Mouse (Mus musculus) CH12.LX (cell line): ENCODE data around the gene Mpst. TPM values are rescaled to one million over a fixed set of nuclear protein-coding genes. Genes with fewer than 3 reads are reported as not detected.

Experiments
- DNase-seq: peaks from one replicate; pipeline ENCODE4 v3.0.0-alpha.2; 2013; ENCODE audit errors: extremely low read depth
- H3K27ac ChIP-seq: 2 replicates; pipeline ENCODE4 v1.5.1; 2012; ENCODE audit warnings: low read depth, mild to moderate bottlenecking, control low read depth, moderate library complexity; ENCODE audit not compliant: insufficient read depth
- H3K27me3 ChIP-seq: replicated peaks from 2 replicates; pipeline ENCODE3; 2012; ENCODE audit warnings: inconsistent platforms
- H3K36me3 ChIP-seq, 2 experiments: replicated peaks in 1 of 2; 2 replicates each; pipeline versions ENCODE3 to v1.6.1; 2012; ENCODE audit warnings: inconsistent platforms in 1 of 2, low read length in 1 of 2, mild to moderate bottlenecking in 1 of 2, mixed read lengths in 1 of 2, moderate library complexity in 1 of 2; ENCODE audit not compliant: control insufficient read depth in 1 of 2, insufficient read depth in 1 of 2
- H3K4me1 ChIP-seq, 2 experiments: 2 replicates each; pipeline ENCODE4 v1.6.1; 2012; ENCODE audit warnings: inconsistent platforms in 1 of 2, moderate library complexity in 1 of 2; ENCODE audit not compliant: insufficient read depth in 2 of 2, control insufficient read depth in 1 of 2
- H3K4me2 ChIP-seq: 2 replicates; pipeline ENCODE4 v1.6.1; 2012; ENCODE audit warnings: low read depth, mild to moderate bottlenecking, control low read depth; ENCODE audit not compliant: poor library complexity, insufficient read depth, severe bottlenecking
- H3K4me3 ChIP-seq, 3 experiments: fragments of 150-350 bp in 1 of 3; sonication (generic) in 1 of 3; replicated peaks in 1 of 3; 2 replicates each; pipeline versions ENCODE3 to v1.5.1; 2011 to 2012; ENCODE audit warnings: low read depth in 2 of 3, low read length in 2 of 3, mild to moderate bottlenecking in 2 of 3, moderate library complexity in 2 of 3, control low read depth in 1 of 3, improper control_type of control experiment in 1 of 3, inconsistent platforms in 1 of 3, mixed read lengths in 1 of 3; ENCODE audit not compliant: poor library complexity in 1 of 3
- H3K79me2 ChIP-seq: replicated peaks from 2 replicates; pipeline ENCODE4 v1.6.1; 2012; ENCODE audit warnings: mild to moderate bottlenecking, moderate library complexity; ENCODE audit not compliant: control insufficient read depth, poor library complexity, insufficient read depth, severe bottlenecking; ENCODE audit errors: extremely low read depth
- H3K9ac ChIP-seq: 2 replicates; pipeline ENCODE4 v1.6.1; 2012; ENCODE audit warnings: low read depth, mild to moderate bottlenecking, control low read depth, moderate library complexity; ENCODE audit not compliant: insufficient read depth
- H3K9me3 ChIP-seq: replicated peaks from 2 replicates; pipeline ENCODE3; 2012; ENCODE audit warnings: low read length, inconsistent platforms, mixed read lengths
- BHLHE40 ChIP-seq: IDR thresholded peaks from 2 replicates; pipeline ENCODE4 v1.6.1; 2011; ENCODE audit warnings: mild to moderate bottlenecking, low read depth, low read length, improper control_type of control experiment
- CHD1 ChIP-seq: IDR thresholded peaks from 2 replicates; pipeline ENCODE4 v1.6.1; 2012; ENCODE audit warnings: low read depth, low read length, improper control_type of control experiment, inconsistent platforms
- CHD2 ChIP-seq: IDR thresholded peaks from 2 replicates; pipeline ENCODE4 v1.6.1; 2011; ENCODE audit warnings: low read length, improper control_type of control experiment
- CTCF ChIP-seq, 2 experiments: IDR thresholded peaks in 1 of 2; conservative IDR thresholded peaks in 1 of 2; 2 replicates each; pipeline ENCODE4 v1.5.1; 2011 to 2012; ENCODE audit warnings: low read depth in 2 of 2, low read length in 2 of 2, improper control_type of control experiment in 1 of 2, inconsistent platforms in 1 of 2, mild to moderate bottlenecking in 1 of 2, moderate library complexity in 1 of 2
- E2F4 ChIP-seq: IDR thresholded peaks from 2 replicates; pipeline ENCODE4 v1.6.1; 2011; ENCODE audit warnings: low read depth, low read length, improper control_type of control experiment; ENCODE audit not compliant: insufficient replicate concordance
- ELF1 ChIP-seq: IDR thresholded peaks from 2 replicates; pipeline ENCODE4 v1.6.1; 2014; ENCODE audit warnings: low read depth, mild to moderate bottlenecking, inconsistent platforms, low read length, improper control_type of control experiment
- EP300 ChIP-seq: IDR thresholded peaks from 2 replicates; pipeline ENCODE4 v1.6.1; 2011; ENCODE audit warnings: low read length, improper control_type of control experiment
- ETS1 ChIP-seq: conservative IDR thresholded peaks from 2 replicates; pipeline ENCODE4 v1.6.1; 2012; ENCODE audit warnings: low read depth, mild to moderate bottlenecking, inconsistent platforms, low read length, improper control_type of control experiment, moderate library complexity
- GABPA ChIP-seq: IDR thresholded peaks from 2 replicates; pipeline ENCODE4 v1.6.1; 2012; ENCODE audit warnings: low read depth, low read length, improper control_type of control experiment, inconsistent platforms; ENCODE audit not compliant: insufficient replicate concordance
- HCFC1 ChIP-seq: IDR thresholded peaks from 2 replicates; pipeline ENCODE4 v1.6.1; 2012; ENCODE audit warnings: low read depth, mild to moderate bottlenecking, inconsistent platforms, low read length, improper control_type of control experiment
- IRF4 ChIP-seq: IDR thresholded peaks from 2 replicates; pipeline ENCODE4 v1.6.1; 2014; ENCODE audit warnings: low read depth, mild to moderate bottlenecking, inconsistent platforms, low read length, improper control_type of control experiment
- JUN ChIP-seq: IDR thresholded peaks from 2 replicates; pipeline ENCODE4 v1.6.1; 2011; ENCODE audit warnings: low read depth, mild to moderate bottlenecking, low read length, improper control_type of control experiment, moderate library complexity; ENCODE audit not compliant: insufficient read depth
- JUND ChIP-seq: conservative IDR thresholded peaks from 2 replicates; pipeline ENCODE4 v1.6.1; 2011; ENCODE audit warnings: low read depth, low read length, improper control_type of control experiment
- KAT2A ChIP-seq: IDR thresholded peaks from 2 replicates; pipeline ENCODE4 v1.6.1; 2012; ENCODE audit warnings: low read length, improper control_type of control experiment, inconsistent platforms; ENCODE audit not compliant: insufficient replicate concordance
- MAFK ChIP-seq: IDR thresholded peaks from 2 replicates; pipeline ENCODE4 v1.6.1; 2011; ENCODE audit warnings: low read length, improper control_type of control experiment; ENCODE audit not compliant: insufficient replicate concordance
- MAX ChIP-seq: IDR thresholded peaks from 2 replicates; pipeline ENCODE4 v1.6.1; 2011; ENCODE audit warnings: low read length, improper control_type of control experiment
- MAZ ChIP-seq: IDR thresholded peaks from 2 replicates; pipeline ENCODE4 v1.6.1; 2012; ENCODE audit warnings: low read depth, mild to moderate bottlenecking, inconsistent platforms, low read length, improper control_type of control experiment, moderate library complexity
- MEF2A ChIP-seq: IDR thresholded peaks from 2 replicates; pipeline ENCODE4 v1.6.1; 2014; ENCODE audit warnings: low read depth, mild to moderate bottlenecking, inconsistent platforms, low read length, improper control_type of control experiment, borderline replicate concordance
- MXI1 ChIP-seq: IDR thresholded peaks from 2 replicates; pipeline ENCODE4 v1.6.1; 2011; ENCODE audit warnings: mild to moderate bottlenecking, low read depth, low read length, improper control_type of control experiment
- MYC ChIP-seq: IDR thresholded peaks from 2 replicates; pipeline ENCODE4 v1.6.1; 2011; ENCODE audit warnings: low read depth, mild to moderate bottlenecking, improper control_type of control experiment, low read length
- NELFE ChIP-seq: IDR thresholded peaks from 2 replicates; pipeline ENCODE4 v1.6.1; 2011; ENCODE audit warnings: low read depth, low read length, improper control_type of control experiment
- POLR2A ChIP-seq: IDR thresholded peaks from 2 replicates; pipeline ENCODE4 v1.6.1; 2011; ENCODE audit warnings: low read depth, mild to moderate bottlenecking, improper control_type of control experiment, low read length
- POLR2AphosphoS2 ChIP-seq: IDR thresholded peaks from 2 replicates; pipeline ENCODE4 v1.6.1; 2011; ENCODE audit warnings: low read depth, low read length, improper control_type of control experiment
- RAD21 ChIP-seq: IDR thresholded peaks from 2 replicates; pipeline ENCODE4 v1.6.1; 2011; ENCODE audit warnings: low read depth, mild to moderate bottlenecking, low read length, improper control_type of control experiment, moderate library complexity
- RCOR1 ChIP-seq: conservative IDR thresholded peaks from 2 replicates; pipeline ENCODE4 v1.6.1; 2012; ENCODE audit warnings: low read depth, mild to moderate bottlenecking, inconsistent platforms, low read length, improper control_type of control experiment
- SIN3A ChIP-seq: IDR thresholded peaks from 2 replicates; pipeline ENCODE4 v1.6.1; 2012; ENCODE audit warnings: low read length, improper control_type of control experiment, inconsistent platforms
- TBP ChIP-seq: conservative IDR thresholded peaks from 2 replicates; pipeline ENCODE4 v1.6.1; 2011; ENCODE audit warnings: low read depth, low read length, improper control_type of control experiment
- TCF12 ChIP-seq: IDR thresholded peaks from 2 replicates; pipeline ENCODE4 v1.6.1; 2014; ENCODE audit warnings: low read depth, mild to moderate bottlenecking, inconsistent platforms, low read length, improper control_type of control experiment
- UBTF ChIP-seq: IDR thresholded peaks from 2 replicates; pipeline ENCODE4 v1.6.1; 2012; ENCODE audit warnings: low read depth, mild to moderate bottlenecking, inconsistent platforms, low read length, improper control_type of control experiment, moderate library complexity
- USF2 ChIP-seq: conservative IDR thresholded peaks from 2 replicates; pipeline ENCODE4 v1.6.1; 2011; ENCODE audit warnings: low read depth, low read length, improper control_type of control experiment
- ZC3H11A ChIP-seq: IDR thresholded peaks from 2 replicates; pipeline ENCODE4 v1.6.1; 2012; ENCODE audit warnings: low read depth, mild to moderate bottlenecking, inconsistent platforms, low read length, improper control_type of control experiment
- ZKSCAN1 ChIP-seq: IDR thresholded peaks from 2 replicates; pipeline ENCODE4 v1.6.1; 2012; ENCODE audit warnings: low read depth, inconsistent platforms, low read length, improper control_type of control experiment, borderline replicate concordance
- dilution Hi-C: fragments of 300-500 bp; cut with MboI; formaldehyde crosslinking; loops from 2 replicates; pipeline ENCODE4 v1.14.3; 2020; ENCODE audit warnings: low sequenced_read_pairs; ENCODE audit not compliant: extremely low pct_unique_long_range_greater_than_20kb, extremely low pct_ligation_motif_present
- in situ Hi-C: fragments of 300-500 bp; cut with MboI; formaldehyde crosslinking; loops from 3 replicates; pipeline ENCODE4 v1.14.3; 2019; ENCODE audit warnings: low sequenced_read_pairs, low pct_ligation_motif_present, low pct_unique_long_range_greater_than_20kb, mixed read lengths
- polyA plus RNA-seq: library from polyadenylated mRNA; unstranded; fragments of >175 nt; gene quantifications from 2 replicates; pipeline ENCODE4 v1.2.1, GENCODE M21; 2012; ENCODE audit warnings: low read depth; ENCODE audit not compliant: insufficient read length
- total RNA-seq, 2 experiments: library from RNA; depleted of rRNA; stranded (reverse); fragments of 300-350 nt in 1 of 2; fragments of >200 nt in 1 of 2; gene quantifications; 2 replicates each; pipeline ENCODE4 v1.2.3; 2012 to 2014

Gene Mpst
- total and polyA plus RNA-seq, 3 experiments = 24.4 to 46.3 (median 27.0) TPM

DNA sequence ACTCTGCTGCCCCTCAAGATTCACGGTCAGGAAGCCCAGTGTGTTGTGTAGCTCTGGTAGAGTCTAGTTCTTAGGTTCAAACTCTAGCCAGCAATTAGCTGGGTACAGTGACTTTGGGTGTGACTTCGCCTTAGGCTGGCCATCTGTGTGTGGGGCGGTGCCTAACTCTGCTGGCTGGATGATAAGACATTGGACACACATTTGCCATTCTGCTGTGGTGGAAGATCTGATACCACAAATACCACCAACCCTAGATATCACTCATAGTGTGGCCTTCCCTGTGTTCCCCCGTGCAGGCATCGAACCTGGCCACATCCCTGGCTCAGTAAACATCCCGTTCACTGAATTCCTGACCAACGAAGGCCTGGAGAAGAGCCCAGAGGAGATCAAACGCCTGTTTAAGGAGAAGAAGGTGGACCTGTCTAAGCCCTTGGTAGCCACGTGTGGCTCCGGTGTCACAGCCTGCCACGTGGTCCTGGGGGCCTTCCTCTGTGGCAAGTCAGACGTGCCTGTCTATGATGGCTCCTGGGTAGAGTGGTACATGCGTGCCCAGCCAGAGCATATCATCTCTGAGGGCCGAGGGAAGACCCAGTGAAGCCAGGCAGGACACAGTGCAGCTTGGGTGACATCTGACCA, 7.0 kb downstream of the Mpst start:
- H3K4me2 ChIP-seq = no peak overlapping the region
- H3K27ac ChIP-seq = no peak overlapping the region
- H3K79me2 ChIP-seq = no peaks in the 10 kb centered on the region
- no peak for DNase-seq
- dilution Hi-C loops (no loop called here), in situ Hi-C loops (no loop called here)
- no peaks in the 10 kb centered on the region for H3K27me3 ChIP-seq
- H3K9ac ChIP-seq = no peak overlapping the region
- no peak overlapping the region for H3K4me3 ChIP-seq
- H3K4me1 ChIP-seq = 0 out of 4 replicates have a peak, but pooled peaks cover 0 to 5% of the 10 kb centered on the region in 2 experiments
- H3K9me3 ChIP-seq = no peaks in the 10 kb centered on the region
- peaks cover 24 to 35% of the 10 kb centered on the region in 2 experiments for H3K36me3 ChIP-seq
- no peak for TF ChIP-seq ZC3H11A
- TF ChIP-seq IRF4 = no peak

DNA sequence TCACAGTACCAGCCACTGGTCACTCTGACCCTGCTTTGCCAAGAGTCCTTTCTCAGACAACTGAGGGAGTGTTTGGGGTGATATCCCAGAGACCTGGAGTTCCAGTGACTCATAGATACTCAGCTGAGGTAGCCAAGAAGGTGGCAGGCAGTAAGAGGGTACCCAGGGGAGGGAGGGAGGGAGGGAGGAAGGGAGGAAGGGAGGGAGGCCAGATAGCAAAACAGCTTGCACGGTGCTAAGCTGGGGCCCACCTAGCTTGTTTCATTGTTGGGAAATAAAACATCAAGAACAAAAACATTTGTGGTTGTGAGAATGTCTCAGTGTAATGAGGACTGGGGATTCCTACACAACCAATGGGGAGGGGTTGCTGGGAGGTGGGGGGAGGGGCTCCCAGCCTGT, 7.5 kb downstream of the Mpst start:
- no peak overlapping the region for H3K27ac ChIP-seq
- H3K4me2 ChIP-seq = no peak overlapping the region

DNA sequence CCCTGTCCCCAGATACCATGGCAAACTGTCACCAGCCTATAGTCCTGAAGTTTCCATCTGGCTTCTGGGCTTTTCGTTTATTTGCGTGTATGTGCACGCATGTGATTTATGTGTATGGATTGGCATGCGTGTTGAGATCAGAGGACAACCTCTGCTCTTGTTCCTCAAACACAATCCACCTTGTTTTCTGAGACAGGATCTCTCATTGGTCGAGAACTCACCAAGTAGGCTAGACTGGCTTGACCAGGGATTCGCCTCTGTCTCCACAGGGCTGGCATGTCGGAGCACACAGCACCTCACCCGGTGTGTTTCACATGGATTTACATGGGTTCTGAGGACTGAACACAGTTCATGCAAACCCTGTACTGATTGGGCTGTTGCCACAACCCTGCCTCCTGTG, 7.9 kb downstream of the Mpst start:
- Histone ChIP-seq H3K4me1 (0 out of 4 replicates have a peak, but pooled peaks cover 0 to 5% of the 10 kb centered on the region in 2 experiments), H3K79me2 (no peaks in the 10 kb centered on the region), H3K4me2 (no peak overlapping the region), H3K36me3 (peaks cover 24 to 35% of the 10 kb centered on the region in 2 experiments), H3K27ac (no peak overlapping the region), H3K9ac (no peak overlapping the region), H3K4me3 (no peak overlapping the region), H3K27me3 (peaks cover 2% of the 10 kb centered on the region), H3K9me3 (no peaks in the 10 kb centered on the region)
- in situ Hi-C loops (no loop called here), dilution Hi-C loops (no loop called here)
- no peak for DNase-seq
- no peak for TF ChIP-seq CTCF (conservative IDR thresholded peaks at IDR 0.05 in 1 of 2, IDR thresholded peaks at IDR 0.05 in 1 of 2; ENCODE audit: low read depth in 2 of 2, low read length in 2 of 2)
- TF ChIP-seq JUND = no peak
- TF ChIP-seq MAX = no peak
- TF ChIP-seq JUN = no peak
- no peak for TF ChIP-seq POLR2AphosphoS2
- TF ChIP-seq HCFC1 = no peak
- no peak for TF ChIP-seq ZKSCAN1
- no peak for TF ChIP-seq MXI1
- no peak for TF ChIP-seq CHD1
- no peak for TF ChIP-seq ELF1
- TF ChIP-seq NELFE = no peak
- TF ChIP-seq CHD2 = no peak
- TF ChIP-seq GABPA = no peak
- TF ChIP-seq E2F4 = no peak
- TF ChIP-seq POLR2A = no peak
- no peak for TF ChIP-seq RCOR1
- no peak for TF ChIP-seq MYC

More for the DNA sequence above, 7.5 kb downstream of the Mpst start:
- H3K36me3 ChIP-seq = peaks cover 24 to 35% of the 10 kb centered on the region in 2 experiments
- TF ChIP-seq SIN3A (no peak), ETS1 (no peak), TCF12 (no peak), TBP (no peak), RAD21 (no peak), CHD1 (no peak), MAFK (no peak), KAT2A (no peak), ZKSCAN1 (no peak), EP300 (no peak), RCOR1 (no peak), POLR2AphosphoS2 (no peak), UBTF (no peak), E2F4 (no peak), USF2 (no peak), MXI1 (no peak), MYC (no peak), MEF2A (no peak), MAZ (no peak), BHLHE40 (no peak)
- no peaks in the 10 kb centered on the region for H3K9me3 ChIP-seq
- 0 out of 4 replicates have a peak, but pooled peaks cover 0 to 5% of the 10 kb centered on the region in 2 experiments for H3K4me1 ChIP-seq
- no peak overlapping the region for H3K4me3 ChIP-seq
- no peak overlapping the region for H3K9ac ChIP-seq
- no peaks in the 10 kb centered on the region for H3K79me2 ChIP-seq
- H3K27me3 ChIP-seq = peaks cover under 1% of the 10 kb centered on the region
- no peak for DNase-seq
- dilution Hi-C loops (no loop called here), in situ Hi-C loops (no loop called here)
